Mouse (Mus musculus) small intestine, adult 2 months (tissue): ENCODE results near the gene Gm10974.

Experiments used
- CTCF ChIP-seq: fragments of 200-500 bp; IDR thresholded peaks from 2 replicates; pipeline ENCODE4 v1.5.1; 2012; ENCODE audit warnings: low read depth, mild to moderate bottlenecking, control low read depth, inconsistent platforms, low read length, moderate library complexity, mixed read lengths; ENCODE audit not compliant: insufficient replicate concordance, insufficient read length; ENCODE audit errors: extremely low read depth
- POLR2A ChIP-seq: fragments of 200-500 bp; IDR thresholded peaks from 2 replicates; pipeline ENCODE4 v1.6.1; 2012; ENCODE audit warnings: low read depth, mild to moderate bottlenecking, control low read depth, inconsistent platforms, low read length, moderate library complexity

DNA sequence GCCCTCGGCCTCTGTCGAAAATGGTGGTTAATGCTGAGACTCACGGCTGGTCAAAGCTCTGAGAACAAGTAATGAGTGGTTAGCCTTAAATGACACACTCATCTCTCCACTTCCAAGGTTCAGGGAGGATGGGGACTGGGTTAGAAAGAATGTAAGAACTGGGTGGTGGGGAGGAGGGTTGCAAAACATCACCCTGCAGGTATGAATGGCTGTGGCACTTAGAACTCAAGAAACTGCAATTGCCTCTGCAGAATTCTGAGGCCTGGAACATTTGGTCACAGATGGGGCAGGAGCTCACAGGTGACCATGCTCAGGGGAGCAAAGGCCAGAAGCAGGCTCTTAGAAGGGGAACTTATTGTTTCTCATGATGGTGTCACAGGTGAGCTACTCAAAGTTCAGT lies 7.2 kb upstream of the Gm10974 start:
- no peak for TF ChIP-seq POLR2A
- no peak for TF ChIP-seq CTCF
